Mouse (Mus musculus) mouse embryonic stem cell (cell line): ENCODE measurements around the gene 1110059E24Rik.

Experiments used
- in situ Hi-C, 2 experiments: fragments of 300-500 bp; cut with MboI; formaldehyde crosslinking; loops; 1 replicate in 1 of 2; 3 replicates in 1 of 2; pipeline ENCODE4 v1.14.3; 2019 to 2020; ENCODE audit warnings: low sequenced_read_pairs in 2 of 2, low pct_unique_long_range_greater_than_20kb in 1 of 2, mixed read lengths in 1 of 2; ENCODE audit not compliant: unreplicated experiment in 1 of 2

Gene 1110059E24Rik

GRCm38 (mm10) chr19:21548947-21549346 lies 103.8 kb downstream of the 1110059E24Rik start:
- in situ Hi-C loops: no loop called here

DNA sequence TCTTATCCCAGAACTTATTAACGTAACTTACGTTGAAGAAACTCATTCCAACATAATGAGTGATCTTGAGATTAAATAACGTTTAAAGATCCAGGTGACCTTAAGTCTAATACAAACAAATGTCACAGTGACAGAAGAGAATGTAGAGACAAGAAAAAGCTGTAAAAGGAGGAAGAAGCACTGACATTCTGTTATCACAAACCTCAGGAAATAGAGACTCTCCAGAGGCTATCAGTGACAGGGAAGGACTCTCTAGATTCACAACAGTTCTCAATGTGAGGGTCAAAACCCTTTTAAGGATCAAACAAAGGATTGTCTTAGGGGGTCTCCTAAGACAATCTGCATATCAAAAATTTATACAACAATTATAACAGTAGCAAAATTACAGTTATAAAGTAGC lies 115.7 kb downstream of the 1110059E24Rik start:
- in situ Hi-C loops: no loop called here
